Mouse (Mus musculus) gastrocnemius, adult 2 months (tissue): ENCODE data around the gene Atxn3. TPM values are rescaled to one million over a fixed set of nuclear protein-coding genes. Genes with fewer than 3 reads are reported as not detected.

Experiments used
- DNase-seq: peaks from one replicate; pipeline ENCODE4 v3.0.0; 2022
- H3K27ac ChIP-seq: fragments of 200-600 bp; 2 replicates; pipeline ENCODE4 v1.8.1; 2022; ENCODE audit warnings: mild to moderate bottlenecking
- H3K4me3 ChIP-seq: fragments of 200-600 bp; 2 replicates; pipeline ENCODE4 v1.8.1; 2022; ENCODE audit warnings: mild to moderate bottlenecking, moderate library complexity
- CTCF ChIP-seq: fragments of 200-600 bp; IDR thresholded peaks from 2 replicates; pipeline ENCODE4 v1.8.1; 2022; ENCODE audit warnings: antibody characterized with exemption, mild to moderate bottlenecking, moderate library complexity
- intact Hi-C: fragments of 180-260 bp; cut with DNase I; formaldehyde crosslinking; loops from one replicate; pipeline ENCODE4 v1.15.1; 2025
- total RNA-seq, 2 experiments: library from RNA; stranded (reverse); gene quantifications; 2 replicates each; pipeline ENCODE4 v1.2.3; 2021

Atxn3 gene
- total RNA-seq, 2 experiments from 2014 or later: 3.4 to 5.8 TPM

GRCm38 (mm10) chr12:101948801-101949200 lies 9.2 kb downstream of the Atxn3 start:
- no peak overlapping the region for H3K4me3 ChIP-seq
- no peak for DNase-seq
- no peak for TF ChIP-seq CTCF
- no peak overlapping the region for H3K27ac ChIP-seq
- intact Hi-C loops: no loop called here

- no peak overlapping the region for H3K4me3 ChIP-seq
- intact Hi-C loops: no loop called here
- DNase-seq: no peak
- TF ChIP-seq CTCF: no peak
- H3K27ac ChIP-seq: no peak overlapping the region
These were observed 10.1 kb downstream of the Atxn3 start for GRCm38 (mm10) chr12:101947986-101948385.

GRCm38 (mm10) chr12:101937572-101937971 lies 20.5 kb downstream of the Atxn3 start:
- H3K27ac ChIP-seq: no peak overlapping the region
- intact Hi-C loops: no loop called here
- H3K4me3 ChIP-seq: no peak overlapping the region
- no peak for DNase-seq
- TF ChIP-seq CTCF: no peak

- DNase-seq: no peak
- no peak overlapping the region for H3K4me3 ChIP-seq
- no peak for TF ChIP-seq CTCF
- intact Hi-C loops: no loop called here
- no peak overlapping the region for H3K27ac ChIP-seq
These were observed 22.8 kb downstream of the Atxn3 start for GRCm38 (mm10) chr12:101935223-101935622.

GRCm38 (mm10) chr12:101928423-101928822 lies 29.6 kb downstream of the Atxn3 start:
- no peak for DNase-seq
- TF ChIP-seq CTCF: no peak
- Histone ChIP-seq H3K27ac (no peak overlapping the region), H3K4me3 (no peak overlapping the region)
- intact Hi-C loops: no loop called here

GRCm38 (mm10) chr12:101922313-101922712 lies 35.7 kb downstream of the Atxn3 start:
- DNase-seq: no peak
- intact Hi-C loops: no loop called here
- Histone ChIP-seq H3K4me3 (no peak overlapping the region), H3K27ac (no peak overlapping the region)
- TF ChIP-seq CTCF: no peak

GRCm38 (mm10) chr12:101919847-101920246 lies 38.2 kb downstream of the Atxn3 start:
- Histone ChIP-seq H3K27ac (no peak overlapping the region), H3K4me3 (no peak overlapping the region)
- no peak for DNase-seq
- intact Hi-C loops: no loop called here
- TF ChIP-seq CTCF: no peak

GRCm38 (mm10) chr12:101917165-101917564 lies 40.9 kb downstream of the Atxn3 start:
- no peak for TF ChIP-seq CTCF
- Histone ChIP-seq H3K27ac (no peak overlapping the region), H3K4me3 (no peak overlapping the region)
- DNase-seq: no peak
- intact Hi-C loops: no loop called here

- TF ChIP-seq CTCF: no peak
- peak; percentile 94 for DNase-seq
- Histone ChIP-seq H3K27ac (peak within 1 kb of the TSS; percentile 96), H3K4me3 (peak within 1 kb of the TSS; percentile 95)
- intact Hi-C loops: no loop called here
These were observed 45.2 kb downstream of the Atxn3 start, which contains the start of gene Trip11 for GRCm38 (mm10) chr12:101912626-101913490. Trip11 (minus strand) TSS chr12:101913267.

- peak overlapping the region; percentile 95 for H3K4me3 ChIP-seq
- intact Hi-C loops: no loop called here
These were observed 46.7 kb downstream of the Atxn3 start for GRCm38 (mm10) chr12:101911346-101911745.

GRCm38 (mm10) chr12:101910360-101910759 lies 47.7 kb downstream of the Atxn3 start:
- no peak for DNase-seq
- intact Hi-C loops: no loop called here
- Histone ChIP-seq H3K27ac (no peak overlapping the region), H3K4me3 (no peak overlapping the region)
- no peak for TF ChIP-seq CTCF

More at GRCm38 (mm10) chr12:101911346-101911745, 46.7 kb downstream of the Atxn3 start:
- no peak for TF ChIP-seq CTCF
- DNase-seq: no peak
- H3K27ac ChIP-seq: no peak overlapping the region

- Histone ChIP-seq H3K27ac (no peak overlapping the region), H3K4me3 (no peak overlapping the region)
- DNase-seq: no peak
- intact Hi-C loops: no loop called here
- TF ChIP-seq CTCF: no peak
These were observed 52.2 kb downstream of the Atxn3 start for GRCm38 (mm10) chr12:101905817-101906216.

- TF ChIP-seq CTCF: no peak
- intact Hi-C loops: no loop called here
- no peak overlapping the region for H3K4me3 ChIP-seq
- no peak for DNase-seq
- H3K27ac ChIP-seq: no peak overlapping the region
These were observed 53.1 kb downstream of the Atxn3 start for GRCm38 (mm10) chr12:101904906-101905305.

GRCm38 (mm10) chr12:101904170-101904569 lies 53.9 kb downstream of the Atxn3 start:
- no peak for DNase-seq
- Histone ChIP-seq H3K27ac (no peak overlapping the region), H3K4me3 (no peak overlapping the region)
- TF ChIP-seq CTCF: no peak
- intact Hi-C loops: no loop called here
